11 mouse cellular contexts compared by ENCODE assay signal in genomic region chr17:82408296-82408695, GRCm38 (mm10).
"Had no signal": no experiment of that assay in that cellular context is flagged by ENCODE, and none has a peak within 500 bp of the region (broad histone marks: within the 10 kb centered on the region; RNA-seq: fewer than 3 reads in every experiment).

No protein-coding gene starts in this region.

- DNase-seq: liver, postnatal 0 days; lung, adult 2 months; lung, postnatal 14 days; lung, postnatal 36 days; right cerebral cortex, postnatal 14 days; thymus, adult 18-20 months; thymus, postnatal 14 days; thymus, postnatal 36 days had no signal

- ATAC-seq: liver, postnatal 0 days; lung, postnatal 0 days; midbrain, embryonic 13.5 days; midbrain, embryonic 15.5 days had no signal
